Mouse (Mus musculus): Measurements from ENCODE around the gene Folr1.

GRCm38 (mm10) chr7:101896104-101897066 is 25.8 kb upstream of the Folr1 start:
- TF ChIP-seq ZNF384 (IDR thresholded peaks at IDR 0.05; ENCODE audit: low read depth, low read length), result no peak
- no peak for TF ChIP-seq MAFK (IDR thresholded peaks at IDR 0.05; ENCODE audit: insufficient read depth, low read depth, low read length)
- peak; percentile 83 for TF ChIP-seq CHD2 (IDR thresholded peaks at IDR 0.05; ENCODE audit: low read depth, low read length)
- peak; percentile 83 for TF ChIP-seq HCFC1 (IDR thresholded peaks at IDR 0.05; ENCODE audit: borderline replicate concordance, insufficient read depth, low read length)
- TF ChIP-seq ZC3H11A (IDR thresholded peaks at IDR 0.05; ENCODE audit: borderline replicate concordance, low read depth, low read length), result no peak
